Mouse (Mus musculus): ENCODE results near the gene Arhgap10.

- TF ChIP-seq CTCF (IDR thresholded peaks at IDR 0.05; ENCODE audit: extremely low read depth, insufficient read length, insufficient replicate concordance, low read depth, low read length) = no peak
- TF ChIP-seq POLR2A (IDR thresholded peaks at IDR 0.05; ENCODE audit: low read depth, low read length) = no peak
Measured at GRCm38 (mm10) chr8:77288065-77288464, 229.7 kb downstream of the Arhgap10 start.
